ENCODE assay signal across 8 mouse cellular contexts in the genomic region with DNA sequence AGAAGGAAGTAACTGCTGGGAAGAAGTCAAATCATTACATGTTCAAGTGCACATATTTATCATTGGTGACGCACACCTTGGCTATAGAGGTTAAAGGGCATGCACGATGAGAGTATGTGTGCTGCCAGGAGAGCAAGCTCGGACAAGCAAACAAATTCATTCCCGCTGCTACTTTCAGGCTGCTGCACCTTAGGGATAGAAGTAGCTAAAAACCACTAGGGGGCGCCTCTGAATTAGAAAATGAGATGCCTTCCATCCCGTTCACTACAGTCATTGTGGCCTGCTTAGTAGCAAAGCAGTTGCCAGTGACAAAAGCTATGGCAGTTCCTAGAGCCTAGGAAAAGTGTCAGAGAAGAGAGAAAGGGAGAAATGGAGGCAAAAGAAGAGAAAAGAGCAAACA. TPM values are rescaled to one million over a fixed set of nuclear protein-coding genes. Genes with fewer than 3 reads are reported as not detected.
DNase-seq lines count a peak whose midpoint lies in the region; ATAC-seq lines count a peak whose summit lies in the region.

No protein-coding gene starts in this region.

- no peak overlapping the region for H3K9ac ChIP-seq in intestine, embryonic 15.5 days
- H3K9ac ChIP-seq in midbrain, embryonic 11.5 days (ENCODE audit: low read length), result no peak overlapping the region

- no peaks in the 10 kb centered on the region for H3K9me3 ChIP-seq in intestine, embryonic 15.5 days
- no peaks in the 10 kb centered on the region for H3K9me3 ChIP-seq in midbrain, embryonic 11.5 days (ENCODE audit: control insufficient read depth, low read length)

- ATAC-seq in intestine, embryonic 15.5 days, result peak; percentile 67
- ATAC-seq in midbrain, embryonic 11.5 days (ENCODE audit: low FRiP score), result peak; percentile 63; the same call in 1 of the 2 replicates

- intact Hi-C loops in left cerebral cortex, postnatal 10 days (cut with DNase I), result no loop called here

- 9% methylated on average over 6 of the region's 6 CpGs for WGBS in intestine, embryonic 15.5 days
- 11% methylated on average over 6 of the region's 6 CpGs for WGBS in midbrain, embryonic 11.5 days

- H3K36me3 ChIP-seq in intestine, embryonic 15.5 days, result no peaks in the 10 kb centered on the region
- H3K36me3 ChIP-seq in midbrain, embryonic 11.5 days (ENCODE audit: control insufficient read depth, insufficient read depth, low read length), result no peaks in the 10 kb centered on the region
- no peaks in the 10 kb centered on the region for H3K36me3 ChIP-seq in splenic B cell, adult 2 months (ENCODE audit: control insufficient read depth, insufficient read depth, low read length, poor library complexity, severe bottlenecking)

- no peak overlapping the region for H3K4me3 ChIP-seq in intestine, embryonic 15.5 days (replicated peaks)
- no peak overlapping the region for H3K4me3 ChIP-seq in midbrain, embryonic 11.5 days (ENCODE audit: low read depth, low read length)

- peak; percentile 62 for DNase-seq in urinary bladder, postnatal 25 days (ENCODE audit: low spot score)
- DNase-seq in urinary bladder, postnatal 10 days (ENCODE audit: low spot score), result no peak
- peak; percentile 76 for DNase-seq in cerebellum, postnatal 14 days
- peak; percentile 42 to 75 for DNase-seq in frontal cortex, postnatal 36 days (ENCODE audit: low spot score in 2 of 2)
- DNase-seq in left cerebral cortex, postnatal 10 days (ENCODE audit: extremely low spot score in 1 of 2, low spot score in 2 of 2), result peak; percentile 49 to 77
- DNase-seq in midbrain, embryonic 11.5 days (ENCODE audit: low spot score, missing footprints), result peak; percentile 94
- DNase-seq in splenic B cell, adult 2 months (ENCODE audit: low read depth, low spot score), result peak; percentile 77

- H3K4me1 ChIP-seq in intestine, embryonic 15.5 days (replicated peaks), result peaks cover 11% of the 10 kb centered on the region
- H3K4me1 ChIP-seq in midbrain, embryonic 11.5 days (ENCODE audit: control insufficient read depth, insufficient read depth, low read length), result peaks cover 5% of the 10 kb centered on the region; the same call in 1 of the 2 replicates

- no peak overlapping the region for H3K27ac ChIP-seq in intestine, embryonic 15.5 days
- no peak overlapping the region for H3K27ac ChIP-seq in midbrain, embryonic 11.5 days (ENCODE audit: low read depth, low read length)

- no peaks in the 10 kb centered on the region for H3K27me3 ChIP-seq in intestine, embryonic 15.5 days (replicated peaks)
- H3K27me3 ChIP-seq in midbrain, embryonic 11.5 days (ENCODE audit: control insufficient read depth, insufficient read depth, low read length), result no peaks in the 10 kb centered on the region
- H3K27me3 ChIP-seq in splenic B cell, adult 2 months (ENCODE audit: control insufficient read depth, insufficient read depth, low read length, poor library complexity, severe bottlenecking), result no peaks in the 10 kb centered on the region

- no peak overlapping the region for H3K4me2 ChIP-seq in intestine, embryonic 15.5 days (replicated peaks)
- H3K4me2 ChIP-seq in midbrain, embryonic 11.5 days, result no peak overlapping the region

RNA-seq across cellular contexts. Expression of gene Rad51b, which starts 50.6 kb away (rescaled TPM):
- 7.8 and 8.4 TPM in 2 replicates for polyA plus RNA-seq in intestine, embryonic 15.5 days (2015; fragmentation: Nextera tagmentation; extraction: Ambion mirVana)
- total RNA-seq in left cerebral cortex, postnatal 10 days (2021), result under 1 TPM; 0.43 to 0.71 TPM
- 6.9 and 8.4 TPM in 2 replicates for polyA plus RNA-seq in midbrain, embryonic 11.5 days (2014; fragmentation: Nextera tagmentation; extraction: Ambion mirVana)

RNA-seq across cellular contexts. Expression of gene Zfyve26, which starts 51.5 kb away (rescaled TPM):
- 11.6 and 13.7 TPM in 2 replicates for polyA plus RNA-seq in intestine, embryonic 15.5 days (2015; fragmentation: Nextera tagmentation; extraction: Ambion mirVana)
- 10 to 100 TPM; 22.2 to 22.7 TPM for total RNA-seq in left cerebral cortex, postnatal 10 days (2021)
- polyA plus RNA-seq in midbrain, embryonic 11.5 days (2014; fragmentation: Nextera tagmentation; extraction: Ambion mirVana), result 11.5 and 12.9 TPM in 2 replicates
